Mouse (Mus musculus) CH12.LX (cell line): ENCODE results near the gene 2010106E10Rik. TPM values are rescaled to one million over a fixed set of nuclear protein-coding genes. Genes with fewer than 3 reads are reported as not detected.

Source experiments
- DNase-seq: peaks from one replicate; pipeline ENCODE4 v3.0.0-alpha.2; 2013; ENCODE audit errors: extremely low read depth
- H3K27ac ChIP-seq: 2 replicates; pipeline ENCODE4 v1.5.1; 2012; ENCODE audit warnings: low read depth, mild to moderate bottlenecking, control low read depth, moderate library complexity; ENCODE audit not compliant: insufficient read depth
- H3K27me3 ChIP-seq: replicated peaks from 2 replicates; pipeline ENCODE3; 2012; ENCODE audit warnings: inconsistent platforms
- H3K36me3 ChIP-seq, 2 experiments: replicated peaks in 1 of 2; 2 replicates each; pipeline versions ENCODE3 to v1.6.1; 2012; ENCODE audit warnings: inconsistent platforms in 1 of 2, low read length in 1 of 2, mild to moderate bottlenecking in 1 of 2, mixed read lengths in 1 of 2, moderate library complexity in 1 of 2; ENCODE audit not compliant: control insufficient read depth in 1 of 2, insufficient read depth in 1 of 2
- H3K4me1 ChIP-seq, 2 experiments: 2 replicates each; pipeline ENCODE4 v1.6.1; 2012; ENCODE audit warnings: inconsistent platforms in 1 of 2, moderate library complexity in 1 of 2; ENCODE audit not compliant: insufficient read depth in 2 of 2, control insufficient read depth in 1 of 2
- H3K4me2 ChIP-seq: 2 replicates; pipeline ENCODE4 v1.6.1; 2012; ENCODE audit warnings: low read depth, mild to moderate bottlenecking, control low read depth; ENCODE audit not compliant: poor library complexity, insufficient read depth, severe bottlenecking
- H3K4me3 ChIP-seq, 3 experiments: fragments of 150-350 bp in 1 of 3; sonication (generic) in 1 of 3; replicated peaks in 1 of 3; 2 replicates each; pipeline versions ENCODE3 to v1.5.1; 2011 to 2012; ENCODE audit warnings: low read depth in 2 of 3, low read length in 2 of 3, mild to moderate bottlenecking in 2 of 3, moderate library complexity in 2 of 3, control low read depth in 1 of 3, improper control_type of control experiment in 1 of 3, inconsistent platforms in 1 of 3, mixed read lengths in 1 of 3; ENCODE audit not compliant: poor library complexity in 1 of 3
- H3K79me2 ChIP-seq: replicated peaks from 2 replicates; pipeline ENCODE4 v1.6.1; 2012; ENCODE audit warnings: mild to moderate bottlenecking, moderate library complexity; ENCODE audit not compliant: control insufficient read depth, poor library complexity, insufficient read depth, severe bottlenecking; ENCODE audit errors: extremely low read depth
- H3K9ac ChIP-seq: 2 replicates; pipeline ENCODE4 v1.6.1; 2012; ENCODE audit warnings: low read depth, mild to moderate bottlenecking, control low read depth, moderate library complexity; ENCODE audit not compliant: insufficient read depth
- H3K9me3 ChIP-seq: replicated peaks from 2 replicates; pipeline ENCODE3; 2012; ENCODE audit warnings: low read length, inconsistent platforms, mixed read lengths
- BHLHE40 ChIP-seq: IDR thresholded peaks from 2 replicates; pipeline ENCODE4 v1.6.1; 2011; ENCODE audit warnings: mild to moderate bottlenecking, low read depth, low read length, improper control_type of control experiment
- CHD1 ChIP-seq: IDR thresholded peaks from 2 replicates; pipeline ENCODE4 v1.6.1; 2012; ENCODE audit warnings: low read depth, low read length, improper control_type of control experiment, inconsistent platforms
- E2F4 ChIP-seq: IDR thresholded peaks from 2 replicates; pipeline ENCODE4 v1.6.1; 2011; ENCODE audit warnings: low read depth, low read length, improper control_type of control experiment; ENCODE audit not compliant: insufficient replicate concordance
- ELF1 ChIP-seq: IDR thresholded peaks from 2 replicates; pipeline ENCODE4 v1.6.1; 2014; ENCODE audit warnings: low read depth, mild to moderate bottlenecking, inconsistent platforms, low read length, improper control_type of control experiment
- EP300 ChIP-seq: IDR thresholded peaks from 2 replicates; pipeline ENCODE4 v1.6.1; 2011; ENCODE audit warnings: low read length, improper control_type of control experiment
- ETS1 ChIP-seq: conservative IDR thresholded peaks from 2 replicates; pipeline ENCODE4 v1.6.1; 2012; ENCODE audit warnings: low read depth, mild to moderate bottlenecking, inconsistent platforms, low read length, improper control_type of control experiment, moderate library complexity
- JUND ChIP-seq: conservative IDR thresholded peaks from 2 replicates; pipeline ENCODE4 v1.6.1; 2011; ENCODE audit warnings: low read depth, low read length, improper control_type of control experiment
- KAT2A ChIP-seq: IDR thresholded peaks from 2 replicates; pipeline ENCODE4 v1.6.1; 2012; ENCODE audit warnings: low read length, improper control_type of control experiment, inconsistent platforms; ENCODE audit not compliant: insufficient replicate concordance
- MAFK ChIP-seq: IDR thresholded peaks from 2 replicates; pipeline ENCODE4 v1.6.1; 2011; ENCODE audit warnings: low read length, improper control_type of control experiment; ENCODE audit not compliant: insufficient replicate concordance
- MEF2A ChIP-seq: IDR thresholded peaks from 2 replicates; pipeline ENCODE4 v1.6.1; 2014; ENCODE audit warnings: low read depth, mild to moderate bottlenecking, inconsistent platforms, low read length, improper control_type of control experiment, borderline replicate concordance
- MXI1 ChIP-seq: IDR thresholded peaks from 2 replicates; pipeline ENCODE4 v1.6.1; 2011; ENCODE audit warnings: mild to moderate bottlenecking, low read depth, low read length, improper control_type of control experiment
- POLR2A ChIP-seq: IDR thresholded peaks from 2 replicates; pipeline ENCODE4 v1.6.1; 2011; ENCODE audit warnings: low read depth, mild to moderate bottlenecking, improper control_type of control experiment, low read length
- POLR2AphosphoS2 ChIP-seq: IDR thresholded peaks from 2 replicates; pipeline ENCODE4 v1.6.1; 2011; ENCODE audit warnings: low read depth, low read length, improper control_type of control experiment
- RAD21 ChIP-seq: IDR thresholded peaks from 2 replicates; pipeline ENCODE4 v1.6.1; 2011; ENCODE audit warnings: low read depth, mild to moderate bottlenecking, low read length, improper control_type of control experiment, moderate library complexity
- RCOR1 ChIP-seq: conservative IDR thresholded peaks from 2 replicates; pipeline ENCODE4 v1.6.1; 2012; ENCODE audit warnings: low read depth, mild to moderate bottlenecking, inconsistent platforms, low read length, improper control_type of control experiment
- SMC3 ChIP-seq: IDR thresholded peaks from 2 replicates; pipeline ENCODE4 v1.6.1; 2011; ENCODE audit warnings: low read depth, low read length, improper control_type of control experiment
- TBP ChIP-seq: conservative IDR thresholded peaks from 2 replicates; pipeline ENCODE4 v1.6.1; 2011; ENCODE audit warnings: low read depth, low read length, improper control_type of control experiment
- TCF12 ChIP-seq: IDR thresholded peaks from 2 replicates; pipeline ENCODE4 v1.6.1; 2014; ENCODE audit warnings: low read depth, mild to moderate bottlenecking, inconsistent platforms, low read length, improper control_type of control experiment
- USF2 ChIP-seq: conservative IDR thresholded peaks from 2 replicates; pipeline ENCODE4 v1.6.1; 2011; ENCODE audit warnings: low read depth, low read length, improper control_type of control experiment
- ZC3H11A ChIP-seq: IDR thresholded peaks from 2 replicates; pipeline ENCODE4 v1.6.1; 2012; ENCODE audit warnings: low read depth, mild to moderate bottlenecking, inconsistent platforms, low read length, improper control_type of control experiment
- ZKSCAN1 ChIP-seq: IDR thresholded peaks from 2 replicates; pipeline ENCODE4 v1.6.1; 2012; ENCODE audit warnings: low read depth, inconsistent platforms, low read length, improper control_type of control experiment, borderline replicate concordance
- ZNF384 ChIP-seq: IDR thresholded peaks from 2 replicates; pipeline ENCODE4 v1.6.1; 2012; ENCODE audit warnings: low read depth, low read length, improper control_type of control experiment, inconsistent platforms
- dilution Hi-C: fragments of 300-500 bp; cut with MboI; formaldehyde crosslinking; loops from 2 replicates; pipeline ENCODE4 v1.14.3; 2020; ENCODE audit warnings: low sequenced_read_pairs; ENCODE audit not compliant: extremely low pct_unique_long_range_greater_than_20kb, extremely low pct_ligation_motif_present
- in situ Hi-C: fragments of 300-500 bp; cut with MboI; formaldehyde crosslinking; loops from 3 replicates; pipeline ENCODE4 v1.14.3; 2019; ENCODE audit warnings: low sequenced_read_pairs, low pct_ligation_motif_present, low pct_unique_long_range_greater_than_20kb, mixed read lengths
- polyA plus RNA-seq: library from polyadenylated mRNA; unstranded; fragments of >175 nt; gene quantifications from 2 replicates; pipeline ENCODE4 v1.2.1, GENCODE M21; 2012; ENCODE audit warnings: low read depth; ENCODE audit not compliant: insufficient read length
- total RNA-seq, 2 experiments: library from RNA; depleted of rRNA; stranded (reverse); fragments of 300-350 nt in 1 of 2; fragments of >200 nt in 1 of 2; gene quantifications; 2 replicates each; pipeline ENCODE4 v1.2.3; 2012 to 2014

2010106E10Rik gene
- total RNA-seq (2012; rRNA removed) (not detected in 2 replicates), total RNA-seq (2014; rRNA removed) (not detected in 2 replicates), polyA plus RNA-seq (not detected in 2 replicates)

DNA sequence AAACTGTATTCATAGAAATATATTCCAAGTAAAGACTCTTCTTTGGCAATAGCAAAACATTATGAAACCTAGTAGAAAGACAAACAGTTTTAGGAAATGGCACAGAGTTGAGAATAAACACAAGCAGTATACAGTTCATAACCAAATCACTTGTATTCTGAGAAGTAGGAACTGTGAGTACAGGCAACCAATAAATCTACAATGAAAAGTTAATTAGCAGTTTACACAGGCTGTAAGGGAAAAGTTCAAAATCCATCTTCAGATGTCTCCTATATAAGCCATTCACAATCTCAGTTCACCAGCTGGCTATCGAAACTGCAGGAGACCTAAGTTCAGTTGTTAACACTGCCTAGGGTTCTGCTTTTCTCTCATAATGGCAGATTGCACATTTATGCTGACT lies at the start of gene 2010106E10Rik:
2010106E10Rik (plus strand) TSS at position 301 of the 400 bp plus-strand sequence.
- dilution Hi-C loops = no loop called here
- H3K27ac ChIP-seq = no peak within 1 kb of the TSS
- H3K36me3 ChIP-seq = no peaks in the 10 kb centered on the region
- no peaks in the 10 kb centered on the region for H3K4me1 ChIP-seq
- no peak within 1 kb of the TSS for H3K9ac ChIP-seq
- no peak for DNase-seq
- no peak within 1 kb of the TSS for H3K4me3 ChIP-seq
- H3K4me2 ChIP-seq = no peak within 1 kb of the TSS
- H3K79me2 ChIP-seq = no peaks in the 10 kb centered on the region
- TF ChIP-seq ELF1 = no peak
- TF ChIP-seq JUND = no peak
- TF ChIP-seq BHLHE40 = no peak
- TF ChIP-seq MAFK = no peak
- no peak for TF ChIP-seq RCOR1
- TF ChIP-seq RAD21 = no peak
- TF ChIP-seq MXI1 = no peak
- no peak for TF ChIP-seq USF2
- TF ChIP-seq ETS1 = no peak
- TF ChIP-seq ZNF384 = no peak
- TF ChIP-seq MEF2A = no peak
- TF ChIP-seq EP300 = no peak
- no peak for TF ChIP-seq ZC3H11A
- no peak for TF ChIP-seq TCF12
- TF ChIP-seq TBP = no peak
- in situ Hi-C loops = no loop called here
- no peaks in the 10 kb centered on the region for H3K9me3 ChIP-seq
- no peaks in the 10 kb centered on the region for H3K27me3 ChIP-seq

DNA sequence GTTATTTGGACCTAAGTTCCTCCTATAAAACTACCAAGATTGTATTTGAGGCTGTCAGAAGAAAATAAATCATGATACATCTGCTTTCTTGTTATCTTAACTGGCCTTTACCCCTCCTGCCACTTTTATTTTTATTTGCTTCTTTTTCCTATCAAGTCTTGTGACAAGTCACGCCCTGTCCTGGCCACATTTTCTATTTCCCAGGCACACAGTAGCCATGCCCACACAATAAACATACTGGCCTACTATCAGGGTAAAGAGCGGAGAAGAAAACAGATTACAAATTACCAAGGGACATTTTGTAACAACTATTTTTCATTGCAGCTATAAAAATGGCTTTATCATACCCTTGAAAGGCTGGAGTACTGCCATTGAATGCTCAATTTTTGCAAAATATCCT lies 10.6 kb downstream of the 2010106E10Rik start:
- dilution Hi-C loops (no loop called here), in situ Hi-C loops (no loop called here)

More for the DNA sequence above, 10.6 kb downstream of the 2010106E10Rik start:
- DNase-seq = no peak
- H3K27ac ChIP-seq = no peak overlapping the region
- H3K9ac ChIP-seq = no peak overlapping the region
- H3K4me1 ChIP-seq = no peaks in the 10 kb centered on the region
- no peaks in the 10 kb centered on the region for H3K27me3 ChIP-seq
- TF ChIP-seq MEF2A (no peak), ZKSCAN1 (no peak), JUND (no peak), SMC3 (no peak), TCF12 (no peak), CHD1 (no peak), KAT2A (no peak), EP300 (no peak), ETS1 (no peak), E2F4 (no peak), RCOR1 (no peak), POLR2AphosphoS2 (no peak), POLR2A (no peak)
- no peak overlapping the region for H3K4me2 ChIP-seq
- no peaks in the 10 kb centered on the region for H3K36me3 ChIP-seq
- no peak overlapping the region for H3K4me3 ChIP-seq
- no peaks in the 10 kb centered on the region for H3K9me3 ChIP-seq
- no peaks in the 10 kb centered on the region for H3K79me2 ChIP-seq
